Mouse (Mus musculus) small intestine, adult 10 weeks (tissue): Measurements from ENCODE around the gene Bcr. TPM values are rescaled to one million over a fixed set of nuclear protein-coding genes. Genes with fewer than 3 reads are reported as not detected.

Source experiments
- polyA plus RNA-seq: library from polyadenylated mRNA; stranded (reverse); fragments of 350-450 nt; fragmentation: Illumina TruSeq; extraction: RNeasy Lipid Tissue Mini Kit (QIAGEN cat#74804); gene quantifications from one replicate; pipeline ENCODE4 v1.2.3, GENCODE M21; 2014; ENCODE audit warnings: low replicate concordance

Gene Bcr
- polyA plus RNA-seq: 23.2 TPM

GRCm38 (mm10) chr10:75060217-75060842 lies at the start of gene Bcr:
TSS of gene Bcr (plus strand) at chr10:75060592.

DNA sequence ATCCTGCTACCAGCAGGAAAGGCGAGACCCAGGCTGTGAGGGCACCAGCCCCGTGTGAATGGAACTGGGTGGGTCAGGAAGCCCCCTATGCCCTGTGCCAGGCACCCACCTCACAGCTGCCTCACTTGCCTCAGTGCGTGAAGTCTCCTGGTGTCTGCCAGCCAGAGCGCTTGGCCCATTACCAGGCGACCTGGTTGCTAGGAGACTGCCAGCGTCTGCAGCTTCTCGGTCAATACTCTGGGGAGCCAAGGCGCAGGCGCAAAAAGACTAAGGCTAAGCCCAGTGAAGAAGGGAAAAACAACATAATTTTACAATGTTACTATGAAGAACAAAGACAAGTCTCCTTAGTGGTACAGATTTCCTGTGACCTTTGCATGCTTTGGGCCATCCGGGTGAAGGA lies 28.0 kb upstream of the Bcr start, which contains the start of gene Rsph14:
TSS of gene Rsph14 (minus strand) at position 192 of the 400 bp plus-strand sequence.

DNA sequence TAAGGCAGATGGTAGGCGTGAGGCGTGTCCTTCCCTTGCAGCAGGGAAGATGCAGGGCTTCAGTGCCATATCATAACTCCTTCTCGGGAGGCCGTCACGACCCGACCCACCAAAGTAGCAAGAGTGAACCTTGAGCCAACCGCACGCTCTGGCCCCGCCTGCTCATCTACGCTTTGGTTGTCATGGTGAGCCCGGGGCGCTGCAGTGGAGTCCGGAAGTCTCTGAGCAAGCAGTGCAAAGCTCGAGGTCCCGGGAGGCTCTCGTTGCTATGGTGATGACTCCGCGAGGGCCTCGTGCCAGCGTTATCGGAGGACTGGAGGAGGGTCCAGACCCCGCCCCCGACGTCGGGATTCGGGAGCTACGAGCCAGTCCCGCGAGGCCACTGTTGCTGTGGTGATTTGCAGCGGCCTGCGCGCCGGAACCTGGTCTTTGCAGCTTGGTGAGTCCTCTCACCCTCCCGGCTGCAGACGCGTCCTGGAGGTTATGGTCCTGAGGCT lies 23.5 kb upstream of the Bcr start, which contains the start of gene Rab36:
TSS of gene Rab36 (plus strand) at position 176 of the 497 bp plus-strand sequence.

DNA sequence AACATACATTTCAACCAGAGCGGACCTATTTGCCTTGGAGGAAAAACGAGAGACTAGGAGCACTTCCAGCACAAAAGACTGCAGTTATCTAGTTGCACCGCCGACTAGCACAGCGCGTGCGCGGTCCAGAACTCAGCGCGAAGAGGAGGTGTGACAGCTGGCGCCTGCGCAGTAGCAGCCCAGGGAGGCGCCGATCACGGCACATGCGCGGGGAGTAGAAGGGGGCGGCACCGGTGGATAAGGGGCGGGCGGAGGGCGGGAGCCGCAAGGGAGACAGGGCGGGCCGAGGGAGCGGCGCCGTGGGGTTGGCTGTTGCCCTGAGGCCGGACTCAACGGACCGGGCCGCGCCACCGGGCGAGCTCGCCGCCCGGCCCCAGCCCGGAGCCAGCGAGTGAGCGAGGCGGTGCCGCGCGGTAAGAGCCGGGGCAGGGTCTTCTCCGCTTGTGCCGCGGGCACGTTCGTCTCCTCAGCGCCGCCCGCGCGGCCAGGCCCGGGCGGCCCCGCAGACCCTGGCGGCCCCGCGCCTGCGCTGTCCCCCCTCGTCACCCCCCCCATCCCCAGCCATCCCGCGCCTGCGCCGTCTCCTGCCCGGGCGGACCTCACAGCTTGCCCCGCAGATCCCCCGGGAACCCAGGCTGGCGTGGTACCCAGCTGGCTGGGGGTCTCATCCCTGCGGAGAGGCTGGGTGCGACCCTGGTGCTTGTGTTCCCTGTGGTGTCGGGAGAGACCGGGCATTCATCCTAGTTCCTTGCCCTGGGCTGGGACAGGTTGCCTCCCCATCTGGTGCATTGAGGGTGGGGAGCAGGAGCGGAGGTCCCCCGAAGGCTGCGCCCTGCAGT lies 151.6 kb downstream of the Bcr start, which contains the start of gene Specc1l:
TSS of gene Specc1l (plus strand) at position 267 of the 839 bp plus-strand sequence.

Other genes starting within 250 kb of the Bcr start
- gene Gnaz, start 93.4 kb upstream of the Bcr start, polyA plus RNA-seq: 0.48 TPM
- gene Rsph14, start 28.0 kb upstream of the Bcr start, polyA plus RNA-seq: not detected
- gene Rab36, start 23.5 kb upstream of the Bcr start, polyA plus RNA-seq: 0.26 TPM
- 20.9 TPM for gene Specc1l, start 151.5 kb downstream of the Bcr start, polyA plus RNA-seq